Mouse (Mus musculus): Measurements from ENCODE around the gene Hspa1l.

- no peak for TF ChIP-seq CTCF (conservative IDR thresholded peaks at IDR 0.05; ENCODE audit: insufficient read depth, insufficient read length, low read depth, low read length)
- no peak for TF ChIP-seq POLR2A (IDR thresholded peaks at IDR 0.05; ENCODE audit: low read depth, low read length)
These were observed 40.7 kb downstream of the Hspa1l start for GRCm38 (mm10) chr17:35013221-35013620.

Data from kidney, adult 2 months (tissue).